Mouse (Mus musculus) gastrocnemius, postnatal 14 days (tissue): ENCODE results near the gene Cdc6. TPM values are rescaled to one million over a fixed set of nuclear protein-coding genes. Genes with fewer than 3 reads are reported as not detected.

Experiments used
- DNase-seq: peaks from one replicate; pipeline ENCODE4 v3.0.0; 2021; ENCODE audit warnings: mixed read lengths
- intact Hi-C: fragments of 180-260 bp; cut with DNase I; formaldehyde crosslinking; loops from one replicate; pipeline ENCODE4 v1.15.1; 2025; ENCODE audit warnings: low total_unique reads
- total RNA-seq, 2 experiments: library from RNA; stranded (reverse); gene quantifications; 2 replicates each; pipeline ENCODE4 v1.2.3; 2021

The Cdc6 gene
- total RNA-seq, 2 experiments from 2014 or later = 0.78 to 1.3 TPM

DNA sequence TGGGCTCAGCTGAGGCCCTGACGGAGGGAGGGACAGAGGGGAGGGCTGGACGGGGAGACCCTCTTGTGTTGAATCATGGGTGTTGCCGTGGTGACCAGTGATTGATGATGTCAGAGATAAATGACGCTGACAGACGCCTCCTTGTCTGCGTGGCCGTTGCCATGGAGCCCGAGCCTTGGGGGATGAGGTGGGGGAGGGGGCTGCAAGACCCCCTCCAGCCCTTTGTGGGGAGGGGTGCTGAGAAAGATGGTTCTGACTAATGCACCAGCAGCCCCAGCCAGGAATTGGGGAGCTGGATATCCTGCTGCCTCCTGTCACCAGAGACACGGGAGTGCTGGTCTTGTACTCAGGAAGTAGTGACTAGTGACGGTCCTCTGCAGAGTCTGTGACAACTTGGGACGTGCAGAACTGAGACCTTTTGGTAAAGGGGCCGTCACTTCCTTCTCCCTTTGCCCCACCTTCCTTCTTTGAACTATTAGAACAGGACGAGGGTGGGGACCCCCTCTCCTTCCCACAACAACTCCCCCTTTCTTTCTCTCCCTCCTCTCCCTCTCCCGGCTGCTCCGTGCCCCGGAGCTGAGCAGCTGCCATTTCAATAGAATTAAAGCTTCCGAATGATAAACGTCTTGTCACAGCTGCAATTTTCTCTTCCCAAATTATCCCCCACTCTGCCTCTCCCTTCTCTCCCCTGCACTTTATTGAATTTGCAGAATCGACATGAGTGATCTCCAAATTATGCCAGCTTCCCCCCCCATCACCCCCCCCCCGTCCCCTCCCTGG is 61.3 kb downstream of the Cdc6 start:
- intact Hi-C loops = no loop called here
- no peak for DNase-seq

DNA sequence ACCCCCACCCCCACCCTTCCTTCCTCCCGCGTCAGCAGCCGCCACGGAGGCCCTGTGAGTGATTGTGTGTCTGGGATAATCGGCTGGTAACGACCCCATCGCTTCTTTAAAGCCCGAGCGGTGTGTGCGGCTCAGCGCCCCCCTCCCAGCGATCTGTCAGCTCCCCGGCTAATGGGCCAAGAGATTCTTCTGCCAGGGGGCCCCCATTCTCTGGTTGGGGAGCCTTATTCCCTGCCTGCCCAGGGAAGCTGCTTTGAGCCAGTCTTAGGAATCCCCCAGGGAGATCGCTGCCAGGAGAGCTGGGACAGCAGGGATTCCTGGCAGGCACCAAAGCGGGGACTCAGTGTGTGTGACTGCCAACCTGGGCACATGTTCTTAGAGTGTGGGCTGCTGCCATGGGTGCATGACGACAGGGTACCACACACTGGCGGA is 61.9 kb downstream of the Cdc6 start:
- DNase-seq = no peak
- intact Hi-C loops = no loop called here

GRCm38 (mm10) chr11:98970191-98970925 is 62.8 kb downstream of the Cdc6 start:
- intact Hi-C loops = loop anchor here (2.0 to 10.0 kb wide), 2 partner anchors 44 to 116 kb away; partner anchors contain the start of gene Rara
- no peak for DNase-seq

DNA sequence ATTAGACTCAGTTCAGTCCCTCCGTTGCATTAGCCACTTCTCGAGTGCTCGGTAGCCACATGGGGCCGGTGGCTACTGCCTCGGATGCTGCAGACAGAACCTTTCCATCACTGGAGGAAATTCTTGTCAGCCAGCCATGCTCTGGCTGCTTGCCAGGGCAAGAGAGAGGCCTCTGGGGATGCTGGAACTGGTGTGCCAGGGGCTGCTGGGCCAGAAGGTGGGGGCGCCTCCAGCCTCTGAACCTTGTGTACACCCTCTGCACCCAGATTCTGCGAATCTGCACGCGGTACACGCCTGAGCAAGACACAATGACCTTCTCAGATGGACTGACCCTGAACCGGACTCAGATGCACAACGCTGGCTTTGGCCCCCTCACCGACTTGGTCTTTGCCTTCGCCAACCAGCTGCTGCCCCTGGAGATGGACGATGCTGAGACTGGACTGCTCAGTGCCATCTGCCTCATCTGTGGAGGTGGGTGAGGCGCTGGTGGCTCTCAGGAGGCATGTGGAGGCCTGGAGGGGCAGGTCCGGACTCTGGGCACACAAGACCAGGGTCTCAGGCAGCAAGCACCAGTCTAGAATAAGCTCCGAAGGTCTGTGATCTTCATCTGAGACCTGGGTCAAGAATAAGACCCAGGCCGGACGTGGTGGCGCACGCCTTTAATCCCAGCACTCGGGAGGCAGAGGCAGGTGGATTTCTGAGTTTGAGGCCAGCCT is 63.9 kb downstream of the Cdc6 start:
- intact Hi-C loops = loop anchor here (2.0 to 10.0 kb wide), 2 partner anchors 45 to 117 kb away; partner anchors contain the start of gene Rara
- no peak for DNase-seq

- peak; percentile 81 for DNase-seq
- intact Hi-C loops = loop anchor here (10.0 kb wide), 1 partner anchor 117 kb away; no protein-coding TSS in a partner anchor
Measured at GRCm38 (mm10) chr11:98972215-98972614, 64.6 kb downstream of the Cdc6 start.

DNA sequence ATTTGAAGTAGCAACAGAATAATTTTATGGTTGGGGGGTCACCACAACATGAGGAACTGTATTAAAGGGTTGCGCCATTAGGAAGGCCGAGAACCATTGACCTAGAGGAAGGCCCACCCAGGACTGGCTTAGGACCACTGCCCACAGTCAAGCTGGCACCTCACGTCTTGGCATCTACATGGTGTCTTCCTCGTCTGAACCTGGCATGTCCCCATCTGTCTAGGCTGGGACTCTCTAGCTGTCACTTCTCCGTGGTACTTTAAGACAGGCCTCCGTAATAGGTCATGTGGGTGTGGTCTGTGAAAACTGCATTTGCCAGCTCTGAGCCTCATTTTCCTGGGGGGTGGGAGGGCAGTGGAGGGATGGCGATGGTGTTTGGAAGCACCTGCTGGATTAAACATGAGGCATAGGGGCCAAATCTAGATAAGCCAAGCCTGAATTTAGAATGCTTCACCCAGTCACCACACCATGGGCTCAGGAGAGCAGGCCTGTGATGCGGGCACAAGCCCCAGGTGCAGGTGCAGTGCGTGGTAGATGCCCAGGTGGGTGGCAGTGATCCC is 65.3 kb downstream of the Cdc6 start:
- no peak for DNase-seq
- intact Hi-C loops = loop anchor here (10.0 kb wide), 1 partner anchor 118 kb away; no protein-coding TSS in a partner anchor

Other genes with a start within 250 kb of the Cdc6 start
- under 1 TPM in 1 of 2 experiments, not detected in 1; 0.11 TPM for gene Gsdma, start 243.4 kb upstream of the Cdc6 start, total RNA-seq
- gene Psmd3, start 225.2 kb upstream of the Cdc6 start, total RNA-seq = 10 to 100 TPM; 89.2 to 91.4 TPM
- not detected for gene Csf3, start 206.5 kb upstream of the Cdc6 start, total RNA-seq
- gene Med24, start 178.4 kb upstream of the Cdc6 start, total RNA-seq = 10 to 100 TPM; 40.3 to 42.0 TPM
- gene Thra, start 167.2 kb upstream of the Cdc6 start, total RNA-seq = 100 to 1,000 TPM in 1 of 2 experiments, 10 to 100 TPM in 1; 91.8 to 106 TPM
- 10 to 100 TPM; 27.3 to 64.6 TPM for gene Nr1d1, start 132.5 kb upstream of the Cdc6 start, total RNA-seq
- 10 to 100 TPM; 49.0 to 55.3 TPM for gene Msl1, start 112.3 kb upstream of the Cdc6 start, total RNA-seq
- gene Casc3, start 102.9 kb upstream of the Cdc6 start, total RNA-seq = 10 to 100 TPM; 20.1 to 21.5 TPM
- 1 to 10 TPM in 1 of 2 experiments, under 1 TPM in 1; 0.49 to 1.1 TPM for gene Rapgefl1, start 71.0 kb upstream of the Cdc6 start, total RNA-seq
- gene Wipf2, start 44.2 kb upstream of the Cdc6 start, total RNA-seq = 1 to 10 TPM; 4.4 to 4.6 TPM
- gene Rara, start 20.0 kb downstream of the Cdc6 start, total RNA-seq = 10 to 100 TPM; 13.7 to 19.7 TPM
- gene Gjd3, start 75.2 kb downstream of the Cdc6 start, total RNA-seq = not detected
- 10 to 100 TPM; 13.8 to 16.9 TPM for gene Top2a, start 116.4 kb downstream of the Cdc6 start, total RNA-seq
- gene Igfbp4, start 133.4 kb downstream of the Cdc6 start, total RNA-seq = 100 to 1,000 TPM in 1 of 2 experiments, 10 to 100 TPM in 1; 76.9 to 104 TPM
- under 1 TPM in 1 of 2 experiments, not detected in 1; 0.10 TPM for gene Tns4, start 181.5 kb downstream of the Cdc6 start, total RNA-seq
- under 1 TPM; 0.10 to 0.11 TPM for gene Ccr7, start 247.3 kb downstream of the Cdc6 start, total RNA-seq